Mouse (Mus musculus) neural tube, embryonic 12.5 days (tissue): ENCODE measurements around the gene Abcc10. TPM values are rescaled to one million over a fixed set of nuclear protein-coding genes. Genes with fewer than 3 reads are reported as not detected.

Experiments
- ATAC-seq: fragments of 200-750 bp; cut with Nextera tagmentation; 2 replicates; pipeline ENCODE4 v1.8.0; 2017; ENCODE audit warnings: low read depth, mild to moderate bottlenecking, moderate TSS enrichment, moderate library complexity; ENCODE audit not compliant: low FRiP score
- H3K27ac ChIP-seq: fragments of 300-500 bp; sonication (generic); 2 replicates; pipeline ENCODE4 v1.5.1; 2016
- H3K27me3 ChIP-seq: fragments of 300-500 bp; sonication (generic); replicated peaks from 2 replicates; pipeline ENCODE4 v1.6.1; 2016; ENCODE audit warnings: mild to moderate bottlenecking
- H3K36me3 ChIP-seq: fragments of 300-500 bp; sonication (generic); 2 replicates; pipeline ENCODE4 v1.6.1; 2016; ENCODE audit warnings: mild to moderate bottlenecking
- H3K4me1 ChIP-seq: fragments of 300-500 bp; sonication (generic); 2 replicates; pipeline ENCODE4 v1.6.1; 2016
- H3K4me2 ChIP-seq: fragments of 300-500 bp; sonication (generic); replicated peaks from 2 replicates; pipeline ENCODE4 v1.6.1; 2016; ENCODE audit warnings: mild to moderate bottlenecking
- H3K4me3 ChIP-seq: fragments of 300-500 bp; sonication (generic); 2 replicates; pipeline ENCODE4 v1.5.1; 2016
- H3K9ac ChIP-seq: fragments of 300-500 bp; sonication (generic); 2 replicates; pipeline ENCODE4 v1.6.1; 2016; ENCODE audit warnings: mild to moderate bottlenecking
- H3K9me3 ChIP-seq: fragments of 300-500 bp; sonication (generic); 2 replicates; pipeline ENCODE4 v1.6.1; 2016; ENCODE audit warnings: mild to moderate bottlenecking
- WGBS: fragments of 180-500 bp; shearing (Covaris S2); methylation state at CpG from one replicate; pipeline ENCODE4 v1.1.7; 2016; 5-methylcytosine and 5-hydroxymethylcytosine counted together
- polyA plus RNA-seq: library from polyadenylated mRNA; unstranded; fragments of >200 nt; fragmentation: Nextera tagmentation; extraction: Ambion mirVana; gene quantifications from 2 replicates; pipeline ENCODE4 v1.2.1, GENCODE M21; 2016

The Abcc10 gene
- polyA plus RNA-seq, 1 experiment from 2014 or later, result 10.0 TPM

- no peaks in the 10 kb centered on the region for H3K27me3 ChIP-seq
- 24% methylated on average over 9 of the region's 9 CpGs for WGBS
- peak; percentile 48 for ATAC-seq
- H3K27ac ChIP-seq, result no peak overlapping the region
- peak overlapping the region; percentile 76; the same call in 1 of the 2 replicates for H3K9ac ChIP-seq
- H3K4me2 ChIP-seq, result peak overlapping the region; percentile 97
- H3K4me3 ChIP-seq, result peak overlapping the region; percentile 72
- no peaks in the 10 kb centered on the region for H3K9me3 ChIP-seq
- H3K4me1 ChIP-seq, result peaks cover 21% of the 10 kb centered on the region
- H3K36me3 ChIP-seq, result peaks cover 15% of the 10 kb centered on the region; the same call in 1 of the 2 replicates
Observed at GRCm38 (mm10) chr17:46283140-46283539, 45.0 kb downstream of the Abcc10 start.

DNA sequence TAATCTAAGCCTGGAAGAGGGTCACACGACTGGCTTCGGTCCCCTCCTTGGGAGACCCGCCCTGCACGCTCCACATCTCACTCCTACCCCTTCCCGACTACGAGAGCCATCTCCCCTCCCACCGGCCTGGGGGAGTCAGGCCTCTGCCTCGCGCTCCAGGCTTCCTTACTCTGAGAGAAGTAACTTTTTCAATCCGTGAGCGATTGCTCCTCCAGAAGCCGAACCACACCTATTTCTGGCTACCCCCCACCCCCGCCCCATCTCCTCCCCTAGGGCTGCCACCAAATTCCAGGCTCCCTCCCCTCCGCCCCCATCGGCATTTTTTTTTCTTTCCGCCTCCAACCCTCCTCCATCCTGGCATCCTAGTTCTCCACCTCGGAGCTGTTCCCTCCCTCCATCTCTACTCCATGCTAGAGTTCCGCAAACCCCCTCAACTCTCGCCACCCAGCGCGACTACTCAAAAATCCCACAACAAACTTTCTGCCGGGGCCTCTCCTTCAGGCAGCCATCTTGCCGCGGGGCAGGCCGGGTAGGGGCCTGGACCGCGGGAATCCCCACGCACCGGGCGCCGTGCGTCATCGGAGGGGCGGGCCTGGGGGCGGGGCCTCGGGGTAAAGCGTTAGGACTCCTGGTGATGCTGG, 45.5 kb downstream of the Abcc10 start, which contains the start of gene Tjap1:
Gene Tjap1, minus strand, starts transcription at position 544 of the 641 bp plus-strand sequence.
- Histone ChIP-seq H3K9ac (peak within 1 kb of the TSS; percentile 76), H3K27me3 (no peaks in the 10 kb centered on the region), H3K4me1 (peaks cover 18% of the 10 kb centered on the region), H3K4me3 (peak within 1 kb of the TSS; percentile 72), H3K9me3 (no peaks in the 10 kb centered on the region), H3K27ac (no peak within 1 kb of the TSS), H3K4me2 (peak within 1 kb of the TSS; percentile 97), H3K36me3 (peaks cover 18% of the 10 kb centered on the region; the same call in 1 of the 2 replicates)
- ATAC-seq, result peak; percentile 97
- WGBS, result under 1% methylated on average over 37 of the region's 37 CpGs

- no peaks in the 10 kb centered on the region for H3K9me3 ChIP-seq
- ATAC-seq, result no peak
- H3K4me1 ChIP-seq, result peaks cover 15% of the 10 kb centered on the region
- H3K27me3 ChIP-seq, result no peaks in the 10 kb centered on the region
- no peak overlapping the region for H3K4me3 ChIP-seq
- no peak overlapping the region for H3K4me2 ChIP-seq
- no peak overlapping the region for H3K27ac ChIP-seq
- peaks cover 37% of the 10 kb centered on the region for H3K36me3 ChIP-seq
- 93% methylated on average over 12 of the region's 12 CpGs for WGBS
- no peak overlapping the region for H3K9ac ChIP-seq
Observed at GRCm38 (mm10) chr17:46278011-46278765, 50.0 kb downstream of the Abcc10 start.

- H3K27ac ChIP-seq, result no peak overlapping the region
- peaks cover 14% of the 10 kb centered on the region for H3K4me1 ChIP-seq
- WGBS, result 81% methylated on average over 4 of the region's 4 CpGs
- ATAC-seq, result no peak
- peaks cover 37% of the 10 kb centered on the region for H3K36me3 ChIP-seq
- no peaks in the 10 kb centered on the region for H3K27me3 ChIP-seq
- H3K4me3 ChIP-seq, result no peak overlapping the region
- H3K9ac ChIP-seq, result no peak overlapping the region
- H3K4me2 ChIP-seq, result no peak overlapping the region
- H3K9me3 ChIP-seq, result no peaks in the 10 kb centered on the region
Observed at GRCm38 (mm10) chr17:46277586-46277985, 50.6 kb downstream of the Abcc10 start.

- H3K9me3 ChIP-seq, result no peaks in the 10 kb centered on the region
- H3K4me2 ChIP-seq, result no peak overlapping the region
- H3K27ac ChIP-seq, result no peak overlapping the region
- no peaks in the 10 kb centered on the region for H3K4me1 ChIP-seq
- H3K27me3 ChIP-seq, result no peaks in the 10 kb centered on the region
- no peak overlapping the region for H3K9ac ChIP-seq
- WGBS, result 90% methylated on average over 10 of the region's 10 CpGs
- H3K36me3 ChIP-seq, result peaks cover 55% of the 10 kb centered on the region
- no peak for ATAC-seq
- H3K4me3 ChIP-seq, result no peak overlapping the region
Observed at GRCm38 (mm10) chr17:46275506-46275905, 52.6 kb downstream of the Abcc10 start.

DNA sequence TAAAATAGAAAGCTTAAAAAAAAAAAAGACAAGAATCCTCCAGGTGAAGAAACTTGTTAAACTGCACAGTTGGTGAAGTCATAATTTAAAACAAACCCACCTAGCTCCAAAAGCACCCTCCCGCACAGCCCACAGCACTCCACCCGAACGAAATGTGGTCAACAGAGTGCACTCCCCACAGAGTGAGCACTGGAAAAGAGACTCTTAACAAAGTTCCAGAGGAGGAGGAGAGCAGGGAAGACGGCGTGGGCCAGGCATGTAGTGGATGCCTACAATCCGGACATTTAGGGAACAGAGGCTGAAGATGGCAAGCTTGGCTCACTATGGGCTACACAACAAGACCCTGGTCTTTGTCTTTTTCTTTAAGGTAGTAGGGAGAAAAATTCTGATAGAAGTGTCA, 53.1 kb downstream of the Abcc10 start:
- no peak overlapping the region for H3K27ac ChIP-seq
- WGBS, result 90% methylated on average over 6 of the region's 6 CpGs
- H3K27me3 ChIP-seq, result no peaks in the 10 kb centered on the region
- H3K4me3 ChIP-seq, result no peak overlapping the region
- no peak overlapping the region for H3K4me2 ChIP-seq
- no peak for ATAC-seq
- no peaks in the 10 kb centered on the region for H3K9me3 ChIP-seq
- H3K36me3 ChIP-seq, result peaks cover 57% of the 10 kb centered on the region
- H3K9ac ChIP-seq, result no peak overlapping the region
- H3K4me1 ChIP-seq, result no peaks in the 10 kb centered on the region

DNA sequence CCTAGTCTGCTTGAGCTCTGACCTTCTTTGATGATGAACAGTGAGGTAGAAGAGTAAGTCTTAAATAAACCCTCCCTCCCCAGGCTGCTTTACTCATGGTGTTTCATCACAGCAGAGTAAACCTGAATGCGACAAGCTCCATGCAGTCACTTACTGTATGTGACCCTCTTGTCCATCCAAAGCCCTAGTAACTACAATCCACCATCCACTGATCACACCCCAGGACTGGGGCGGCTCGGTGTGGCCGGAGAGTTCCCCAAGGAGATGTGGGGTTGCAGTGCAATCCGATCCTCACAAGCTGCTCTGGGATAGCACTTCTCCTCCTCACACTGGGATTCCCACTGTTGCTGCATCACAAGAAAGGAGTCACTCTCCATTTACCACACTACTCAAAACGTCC, 53.7 kb downstream of the Abcc10 start:
- Histone ChIP-seq H3K36me3 (peaks cover 61% of the 10 kb centered on the region), H3K27ac (no peak overlapping the region), H3K4me2 (no peak overlapping the region), H3K4me3 (no peak overlapping the region), H3K27me3 (no peaks in the 10 kb centered on the region), H3K4me1 (no peaks in the 10 kb centered on the region), H3K9me3 (no peaks in the 10 kb centered on the region), H3K9ac (no peak overlapping the region)
- 82% methylated on average over 6 of the region's 6 CpGs for WGBS
- no peak for ATAC-seq

GRCm38 (mm10) chr17:46273803-46274236, 54.3 kb downstream of the Abcc10 start:
- ATAC-seq, result no peak
- Histone ChIP-seq H3K4me1 (no peaks in the 10 kb centered on the region), H3K36me3 (peaks cover 57% of the 10 kb centered on the region), H3K27me3 (no peaks in the 10 kb centered on the region), H3K27ac (no peak overlapping the region), H3K4me3 (no peak overlapping the region), H3K9ac (no peak overlapping the region), H3K9me3 (no peaks in the 10 kb centered on the region), H3K4me2 (no peak overlapping the region)
- WGBS, result 81% methylated on average over 1 of the region's 1 CpGs

- H3K4me3 ChIP-seq, result no peak overlapping the region
- H3K4me2 ChIP-seq, result no peak overlapping the region
- H3K27me3 ChIP-seq, result no peaks in the 10 kb centered on the region
- no peaks in the 10 kb centered on the region for H3K9me3 ChIP-seq
- H3K4me1 ChIP-seq, result no peaks in the 10 kb centered on the region
- no peak for ATAC-seq
- H3K27ac ChIP-seq, result no peak overlapping the region
- 93% methylated on average over 5 of the region's 5 CpGs for WGBS
- no peak overlapping the region for H3K9ac ChIP-seq
- peaks cover 57% of the 10 kb centered on the region for H3K36me3 ChIP-seq
Observed at GRCm38 (mm10) chr17:46272675-46273074, 55.5 kb downstream of the Abcc10 start.

DNA sequence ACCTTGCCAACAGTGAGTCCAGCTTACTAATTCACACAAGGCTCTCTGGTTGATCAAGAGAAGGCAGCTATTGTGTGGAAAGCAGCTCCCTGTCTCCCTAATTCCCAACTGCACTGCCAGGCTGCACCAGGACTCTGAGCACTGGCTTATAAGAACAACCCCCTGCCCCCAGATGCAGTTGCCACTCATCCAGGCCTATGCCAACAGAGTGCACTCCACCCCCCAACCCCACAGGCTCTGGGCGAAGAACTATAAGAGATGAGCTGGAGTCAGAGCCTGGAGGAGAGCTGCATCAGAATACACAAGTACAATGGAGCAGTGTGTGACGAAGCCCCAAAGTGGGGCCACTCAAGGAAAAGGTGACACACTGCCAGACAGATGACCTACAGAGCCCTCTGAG, 56.1 kb downstream of the Abcc10 start:
- H3K4me1 ChIP-seq, result no peaks in the 10 kb centered on the region
- peaks cover 57% of the 10 kb centered on the region for H3K36me3 ChIP-seq
- H3K27ac ChIP-seq, result no peak overlapping the region
- no peaks in the 10 kb centered on the region for H3K9me3 ChIP-seq
- no peak overlapping the region for H3K4me3 ChIP-seq
- 82% methylated on average over 2 of the region's 2 CpGs for WGBS
- H3K27me3 ChIP-seq, result no peaks in the 10 kb centered on the region
- no peak for ATAC-seq
- H3K4me2 ChIP-seq, result no peak overlapping the region
- no peak overlapping the region for H3K9ac ChIP-seq

GRCm38 (mm10) chr17:46269771-46270534, 58.2 kb downstream of the Abcc10 start:
- Histone ChIP-seq H3K27me3 (no peaks in the 10 kb centered on the region), H3K36me3 (peaks cover 60% of the 10 kb centered on the region), H3K9me3 (no peaks in the 10 kb centered on the region), H3K27ac (no peak overlapping the region), H3K4me2 (no peak overlapping the region), H3K4me1 (no peaks in the 10 kb centered on the region), H3K9ac (peak overlapping the region; percentile 13; the same call in 1 of the 2 replicates), H3K4me3 (no peak overlapping the region)
- no peak for ATAC-seq
- WGBS, result 93% methylated on average over 19 of the region's 19 CpGs
